Mouse (Mus musculus): Measurements from ENCODE around the gene Pard3b. TPM values are rescaled to one million over a fixed set of nuclear protein-coding genes. Genes with fewer than 3 reads are reported as not detected.
A peak's percentile ranks its signal among the peaks of the same experiment; 100 is the strongest.

The Pard3b gene
- polyA plus RNA-seq, 1 experiment from 2014 or later = 19.3 TPM

DNA sequence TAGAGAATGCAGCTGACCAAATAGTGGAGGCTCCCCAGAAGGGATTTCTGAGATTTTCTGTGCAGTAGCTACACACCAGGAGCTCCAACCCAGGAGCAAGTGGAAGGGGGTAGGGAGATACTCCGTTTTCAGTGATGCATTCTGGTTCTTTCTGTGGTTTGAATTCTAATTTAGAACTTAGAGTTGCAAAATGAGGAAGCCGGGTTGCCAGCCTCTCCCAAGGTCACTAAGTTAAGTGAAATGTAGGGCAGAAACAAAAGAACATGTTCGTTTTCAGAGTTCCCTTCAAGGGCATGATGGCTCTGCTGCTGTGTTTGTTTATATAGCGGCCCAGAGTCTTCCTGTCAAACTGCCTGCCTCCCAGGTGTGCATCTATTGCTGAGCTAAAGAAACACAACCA, 754.2 kb downstream of the Pard3b start:
- H3K9me3 ChIP-seq = no peaks in the 10 kb centered on the region
- no peak overlapping the region for H3K4me2 ChIP-seq
- H3K27ac ChIP-seq = no peak overlapping the region
- H3K4me3 ChIP-seq (replicated peaks) = no peak overlapping the region
- no peak for ATAC-seq (ENCODE audit: low FRiP score)
- no peaks in the 10 kb centered on the region for H3K27me3 ChIP-seq
- peaks cover 4% of the 10 kb centered on the region; the same call in 1 of the 2 replicates for H3K4me1 ChIP-seq
- 57% methylated on average over 4 of the region's 4 CpGs for WGBS
- H3K9ac ChIP-seq = no peak overlapping the region
- H3K36me3 ChIP-seq (replicated peaks) = no peaks in the 10 kb centered on the region

- WGBS = 90% methylated on average over 3 of the region's 3 CpGs
- no peaks in the 10 kb centered on the region for H3K36me3 ChIP-seq (replicated peaks)
Observed at GRCm38 (mm10) chr1:62394555-62394954, 755.9 kb downstream of the Pard3b start.

GRCm38 (mm10) chr1:62398261-62398660, 759.6 kb downstream of the Pard3b start:
- Histone ChIP-seq H3K4me2 (no peak overlapping the region), H3K4me3 (replicated peaks) (no peak overlapping the region), H3K4me1 (no peaks in the 10 kb centered on the region), H3K9me3 (no peaks in the 10 kb centered on the region), H3K27me3 (no peaks in the 10 kb centered on the region), H3K36me3 (replicated peaks) (no peaks in the 10 kb centered on the region), H3K27ac (no peak overlapping the region), H3K9ac (no peak overlapping the region)
- 27% methylated on average over 3 of the region's 3 CpGs for WGBS
- ATAC-seq (ENCODE audit: low FRiP score) = no peak

More at GRCm38 (mm10) chr1:62394555-62394954, 755.9 kb downstream of the Pard3b start:
- H3K4me1 ChIP-seq = peaks cover 4% of the 10 kb centered on the region; the same call in 1 of the 2 replicates
- H3K9ac ChIP-seq = no peak overlapping the region
- H3K27ac ChIP-seq = no peak overlapping the region
- no peak for ATAC-seq (ENCODE audit: low FRiP score)
- no peaks in the 10 kb centered on the region for H3K27me3 ChIP-seq
- H3K9me3 ChIP-seq = no peaks in the 10 kb centered on the region
- H3K4me3 ChIP-seq (replicated peaks) = no peak overlapping the region
- H3K4me2 ChIP-seq = no peak overlapping the region

DNA sequence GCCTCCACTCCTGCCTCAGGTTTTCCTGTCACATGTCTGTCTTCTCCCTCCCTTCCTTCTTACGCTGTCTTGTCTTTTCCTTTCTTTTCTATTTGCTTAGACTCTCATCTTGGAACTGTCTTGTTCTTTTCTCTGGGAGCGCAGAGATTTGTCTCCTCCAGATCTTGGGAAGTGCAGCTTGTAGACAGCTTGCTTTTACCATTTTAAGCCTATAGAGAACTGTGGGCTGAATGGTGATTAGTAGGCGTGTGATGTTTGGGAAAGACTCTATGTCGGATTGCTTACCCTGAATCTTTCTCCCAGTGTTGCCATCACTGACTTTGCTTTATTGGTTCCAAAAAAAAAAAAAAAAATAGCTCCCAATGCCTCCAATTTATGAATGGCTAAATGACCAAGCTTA, 760.1 kb downstream of the Pard3b start:
- whole genome bisulfite sequencing = 80% methylated on average over 4 of the region's 4 CpGs
- Histone ChIP-seq H3K27me3 (no peaks in the 10 kb centered on the region), H3K9me3 (no peaks in the 10 kb centered on the region), H3K36me3 (replicated peaks) (no peaks in the 10 kb centered on the region), H3K4me3 (replicated peaks) (no peak overlapping the region), H3K27ac (no peak overlapping the region), H3K4me1 (no peaks in the 10 kb centered on the region), H3K9ac (no peak overlapping the region), H3K4me2 (no peak overlapping the region)
- no peak for ATAC-seq (ENCODE audit: low FRiP score)

DNA sequence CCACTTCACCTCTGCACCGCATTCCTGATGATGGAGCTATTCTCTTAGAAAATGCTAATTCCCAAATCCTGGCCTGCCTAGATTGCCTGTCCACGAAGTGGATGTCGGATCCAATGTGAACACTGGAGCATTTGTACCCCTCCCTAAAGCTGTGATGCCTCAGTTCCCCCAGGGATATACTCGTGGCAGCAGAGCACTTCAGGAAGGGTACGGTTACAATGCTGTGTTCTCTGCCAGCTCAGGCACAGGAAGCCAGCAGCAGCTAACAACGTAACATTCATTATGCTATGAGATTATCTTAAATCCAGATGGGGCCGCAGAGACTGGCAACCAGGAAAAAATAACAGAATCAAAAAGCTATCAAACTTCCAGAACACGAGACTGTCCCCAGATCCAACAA, 766.4 kb downstream of the Pard3b start:
- ATAC-seq (ENCODE audit: low FRiP score) = no peak
- Histone ChIP-seq H3K36me3 (replicated peaks) (no peaks in the 10 kb centered on the region), H3K4me1 (0 out of 2 replicates have a peak, but pooled peaks cover 3% of the 10 kb centered on the region), H3K9me3 (no peaks in the 10 kb centered on the region), H3K9ac (no peak overlapping the region), H3K27me3 (0 out of 2 replicates have a peak, but pooled peaks cover 7% of the 10 kb centered on the region), H3K27ac (no peak overlapping the region), H3K4me2 (no peak overlapping the region), H3K4me3 (replicated peaks) (no peak overlapping the region)
- whole genome bisulfite sequencing = 65% methylated on average over 8 of the region's 8 CpGs

- 32% methylated on average over 2 of the region's 2 CpGs for WGBS
- 0 out of 2 replicates have a peak, but pooled peaks cover 15% of the 10 kb centered on the region for H3K27me3 ChIP-seq
- no peaks in the 10 kb centered on the region for H3K9me3 ChIP-seq
- H3K9ac ChIP-seq = no peak overlapping the region
- H3K4me2 ChIP-seq = no peak overlapping the region
- ATAC-seq (ENCODE audit: low FRiP score) = peak; percentile 60; the same call in 1 of the 2 replicates
- no peak overlapping the region for H3K27ac ChIP-seq
- no peak overlapping the region for H3K4me3 ChIP-seq (replicated peaks)
- no peaks in the 10 kb centered on the region for H3K4me1 ChIP-seq
- no peaks in the 10 kb centered on the region for H3K36me3 ChIP-seq (replicated peaks)
Observed at GRCm38 (mm10) chr1:62411368-62411767, 772.7 kb downstream of the Pard3b start.

DNA sequence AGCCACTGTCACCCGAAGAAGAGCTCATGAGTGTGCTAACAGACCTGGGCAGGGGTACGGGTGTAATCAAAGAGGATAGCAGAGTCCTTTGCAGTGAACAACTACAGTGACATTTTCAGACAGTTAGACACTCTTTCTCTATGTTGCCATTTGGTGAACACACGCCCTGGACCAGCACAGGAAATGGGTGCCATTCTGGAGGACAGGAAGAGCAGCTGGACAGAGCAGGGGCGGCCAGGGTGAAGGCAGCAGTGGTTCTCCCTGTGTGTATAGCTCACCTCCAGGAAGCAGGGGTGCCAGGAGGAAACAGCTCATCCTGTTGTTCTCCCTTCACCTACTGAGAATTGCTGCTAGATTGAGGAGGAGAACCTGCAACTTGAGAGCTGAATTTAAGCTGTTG, 773.4 kb downstream of the Pard3b start:
- Histone ChIP-seq H3K27ac (no peak overlapping the region), H3K4me3 (replicated peaks) (no peak overlapping the region), H3K4me2 (no peak overlapping the region), H3K27me3 (0 out of 2 replicates have a peak, but pooled peaks cover 15% of the 10 kb centered on the region), H3K36me3 (replicated peaks) (no peaks in the 10 kb centered on the region), H3K4me1 (no peaks in the 10 kb centered on the region), H3K9ac (no peak overlapping the region), H3K9me3 (no peaks in the 10 kb centered on the region)
- no peak for ATAC-seq (ENCODE audit: low FRiP score)
- WGBS = 75% methylated on average over 4 of the region's 4 CpGs

- no peak overlapping the region for H3K27ac ChIP-seq
- H3K9me3 ChIP-seq = no peaks in the 10 kb centered on the region
- ATAC-seq (ENCODE audit: low FRiP score) = no peak
- WGBS = 94% methylated on average over 3 of the region's 3 CpGs
- H3K9ac ChIP-seq = no peak overlapping the region
- H3K4me3 ChIP-seq (replicated peaks) = no peak overlapping the region
- H3K27me3 ChIP-seq = 0 out of 2 replicates have a peak, but pooled peaks cover 12% of the 10 kb centered on the region
- H3K36me3 ChIP-seq (replicated peaks) = no peaks in the 10 kb centered on the region
- no peaks in the 10 kb centered on the region for H3K4me1 ChIP-seq
- H3K4me2 ChIP-seq = no peak overlapping the region
Observed at GRCm38 (mm10) chr1:62412988-62413387, 774.4 kb downstream of the Pard3b start.

- no peak overlapping the region for H3K4me3 ChIP-seq (replicated peaks)
- no peak overlapping the region for H3K4me2 ChIP-seq
- ATAC-seq (ENCODE audit: low FRiP score) = no peak
- H3K36me3 ChIP-seq (replicated peaks) = no peaks in the 10 kb centered on the region
- WGBS = 87% methylated on average over 6 of the region's 6 CpGs
- H3K4me1 ChIP-seq = no peaks in the 10 kb centered on the region
- H3K27ac ChIP-seq = no peak overlapping the region
- 0 out of 2 replicates have a peak, but pooled peaks cover 11% of the 10 kb centered on the region for H3K27me3 ChIP-seq
- no peak overlapping the region for H3K9ac ChIP-seq
- H3K9me3 ChIP-seq = no peaks in the 10 kb centered on the region
Observed at GRCm38 (mm10) chr1:62414521-62414920, 775.9 kb downstream of the Pard3b start.

GRCm38 (mm10) chr1:62416627-62417374, 778.2 kb downstream of the Pard3b start:
- ATAC-seq (ENCODE audit: low FRiP score) = no peak
- H3K9ac ChIP-seq = no peak overlapping the region
- 82% methylated on average over 10 of the region's 10 CpGs for WGBS
- no peaks in the 10 kb centered on the region for H3K4me1 ChIP-seq
- H3K27ac ChIP-seq = no peak overlapping the region
- 0 out of 2 replicates have a peak, but pooled peaks cover 5% of the 10 kb centered on the region for H3K27me3 ChIP-seq
- no peak overlapping the region for H3K4me2 ChIP-seq
- no peak overlapping the region for H3K4me3 ChIP-seq (replicated peaks)
- H3K9me3 ChIP-seq = no peaks in the 10 kb centered on the region
- H3K36me3 ChIP-seq (replicated peaks) = no peaks in the 10 kb centered on the region

DNA sequence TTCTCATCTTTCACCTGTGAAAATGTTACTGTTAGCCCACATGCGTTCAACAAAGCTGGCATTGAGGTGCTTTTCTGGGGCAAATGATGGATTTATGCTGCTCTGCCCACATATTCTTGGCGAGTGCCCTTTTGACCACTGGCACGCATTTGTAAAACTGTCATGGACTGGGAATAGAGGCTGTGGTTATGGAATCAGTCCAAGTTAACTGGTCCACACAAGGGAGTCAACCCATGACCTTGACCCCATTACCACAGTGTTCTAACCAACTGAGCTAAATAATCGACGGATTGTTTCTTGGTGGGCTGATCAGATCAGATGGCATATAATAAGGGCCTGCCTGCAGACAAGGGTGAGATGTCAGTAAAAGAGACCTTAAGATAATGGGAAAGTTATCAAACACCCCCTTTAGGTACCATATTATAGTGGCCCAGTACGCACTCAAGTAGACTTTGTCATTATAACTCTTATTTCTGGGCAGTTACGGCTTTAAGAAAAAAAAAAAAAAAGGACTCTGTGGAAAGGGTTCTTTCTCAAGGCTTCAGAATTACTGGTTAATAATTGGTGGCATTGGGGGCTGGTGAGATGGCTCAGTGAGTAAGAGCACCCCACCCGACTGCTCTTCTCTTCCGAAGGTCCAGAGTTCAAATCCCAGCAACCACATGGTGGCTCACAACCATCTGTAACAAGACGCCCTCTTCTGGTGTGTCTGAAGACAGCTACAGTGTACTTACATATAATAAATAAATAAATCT, 784.4 kb downstream of the Pard3b start:
- no peak overlapping the region for H3K27ac ChIP-seq
- no peak overlapping the region for H3K4me2 ChIP-seq
- no peak overlapping the region for H3K4me3 ChIP-seq (replicated peaks)
- no peak for ATAC-seq (ENCODE audit: low FRiP score)
- no peaks in the 10 kb centered on the region for H3K9me3 ChIP-seq
- H3K27me3 ChIP-seq = peaks cover 20% of the 10 kb centered on the region
- no peak overlapping the region for H3K9ac ChIP-seq
- 87% methylated on average over 10 of the region's 10 CpGs for WGBS
- H3K4me1 ChIP-seq = no peaks in the 10 kb centered on the region
- H3K36me3 ChIP-seq (replicated peaks) = no peaks in the 10 kb centered on the region

GRCm38 (mm10) chr1:62425369-62425768, 786.7 kb downstream of the Pard3b start:
- H3K4me2 ChIP-seq = no peak overlapping the region
- no peak overlapping the region for H3K9ac ChIP-seq
- H3K27ac ChIP-seq = no peak overlapping the region
- H3K9me3 ChIP-seq = no peaks in the 10 kb centered on the region
- WGBS = 84% methylated on average over 2 of the region's 2 CpGs
- no peak overlapping the region for H3K4me3 ChIP-seq (replicated peaks)
- ATAC-seq (ENCODE audit: low FRiP score) = no peak
- H3K4me1 ChIP-seq = peaks cover 6% of the 10 kb centered on the region
- H3K27me3 ChIP-seq = peaks cover 28% of the 10 kb centered on the region
- H3K36me3 ChIP-seq (replicated peaks) = no peaks in the 10 kb centered on the region
